Mouse (Mus musculus) thymus, postnatal 0 days (tissue): ENCODE measurements around the gene Nr1i3. TPM values are rescaled to one million over a fixed set of nuclear protein-coding genes. Genes with fewer than 3 reads are reported as not detected.

ENCODE experiments used
- DNase-seq: peaks from one replicate; pipeline ENCODE4 v3.0.0-alpha.2; 2015; ENCODE audit warnings: low spot score
- polyA plus RNA-seq: library from polyadenylated mRNA; unstranded; fragments of >200 nt; fragmentation: Nextera tagmentation; extraction: Ambion mirVana; gene quantifications from 2 replicates; pipeline ENCODE4 v1.2.1, GENCODE M21; 2015

Gene Nr1i3
- polyA plus RNA-seq, 1 experiment from 2014 or later: 0.17 TPM

DNA sequence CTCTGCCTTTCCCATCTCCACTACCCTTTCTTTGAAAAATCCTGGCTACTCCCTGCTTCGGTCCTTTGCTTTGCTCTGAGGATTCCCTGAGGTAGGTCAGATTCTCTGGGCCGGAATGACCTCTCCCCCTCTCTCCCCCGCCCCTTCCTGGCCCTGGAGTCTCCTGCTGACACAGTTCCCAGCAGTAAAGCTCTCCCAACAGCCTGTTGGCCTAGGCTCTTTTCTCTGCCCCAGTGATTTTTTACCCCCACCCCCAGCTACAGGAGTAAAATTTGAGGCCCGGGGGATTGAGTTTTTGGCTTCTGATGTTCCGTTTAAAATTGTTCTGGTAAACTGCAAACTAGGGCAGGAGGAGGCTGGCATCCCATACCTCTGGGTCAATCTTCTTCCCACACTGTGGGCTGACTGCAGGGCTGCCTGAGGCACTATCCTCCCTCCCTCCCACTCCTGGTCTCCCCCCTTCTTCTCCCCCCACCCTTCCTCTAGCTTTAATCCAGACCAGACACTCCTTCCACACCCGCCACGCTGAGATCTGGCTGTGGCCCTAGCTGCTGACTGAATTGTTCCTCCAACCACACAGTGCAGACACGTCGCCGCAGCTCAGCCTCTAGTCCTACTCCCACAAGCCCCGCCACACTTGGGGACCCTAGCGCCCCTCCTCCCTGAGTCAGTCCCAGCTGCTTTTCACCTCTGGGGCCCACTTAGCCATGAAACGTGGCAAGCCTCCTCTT, 38.0 kb downstream of the Nr1i3 start:
- DNase-seq: no peak

DNA sequence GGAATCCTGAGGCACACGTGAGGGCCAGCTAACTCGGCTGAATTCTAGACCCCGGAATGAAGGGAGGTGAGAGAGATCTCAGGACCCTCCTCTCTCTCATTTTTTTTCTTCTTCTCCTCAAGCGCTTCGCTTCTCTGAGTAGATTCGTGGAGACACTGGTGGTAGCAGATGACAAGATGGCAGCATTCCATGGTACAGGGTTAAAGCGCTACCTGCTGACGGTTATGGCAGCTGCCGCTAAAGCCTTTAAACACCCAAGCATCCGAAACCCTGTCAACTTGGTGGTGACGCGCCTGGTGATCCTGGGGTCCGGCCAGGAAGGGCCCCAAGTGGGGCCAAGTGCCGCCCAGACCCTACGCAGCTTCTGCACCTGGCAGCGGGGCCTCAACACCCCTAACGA, 38.6 kb downstream of the Nr1i3 start:
- no peak for DNase-seq

DNA sequence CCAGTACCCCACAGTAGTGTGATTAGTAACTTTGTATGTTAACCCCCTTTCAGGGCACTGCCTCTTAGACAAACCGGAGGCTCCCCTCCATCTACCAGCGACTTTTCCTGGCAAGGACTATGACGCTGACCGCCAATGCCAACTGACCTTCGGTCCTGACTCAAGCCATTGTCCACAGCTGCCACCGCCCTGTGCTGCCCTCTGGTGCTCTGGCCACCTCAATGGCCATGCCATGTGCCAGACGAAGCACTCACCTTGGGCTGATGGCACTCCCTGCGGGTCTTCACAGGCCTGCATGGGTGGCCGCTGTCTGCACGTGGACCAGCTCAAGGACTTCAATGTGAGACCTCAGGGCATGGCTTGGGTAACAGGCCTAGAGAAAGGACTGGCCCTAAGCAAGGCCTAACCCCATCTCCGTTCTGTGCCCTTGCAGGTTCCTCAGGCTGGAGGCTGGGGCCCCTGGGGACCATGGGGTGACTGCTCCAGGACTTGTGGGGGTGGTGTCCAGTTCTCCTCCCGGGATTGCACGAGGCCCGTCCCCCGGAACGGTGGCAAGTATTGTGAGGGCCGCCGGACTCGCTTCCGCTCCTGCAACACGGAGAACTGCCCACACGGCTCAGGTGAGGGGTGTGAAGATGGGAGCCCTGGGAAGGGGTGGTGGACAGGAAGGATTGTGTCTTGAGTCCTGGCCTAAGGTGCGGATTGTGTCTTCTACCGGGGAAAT, 42.5 kb downstream of the Nr1i3 start:
- no peak for DNase-seq

DNA sequence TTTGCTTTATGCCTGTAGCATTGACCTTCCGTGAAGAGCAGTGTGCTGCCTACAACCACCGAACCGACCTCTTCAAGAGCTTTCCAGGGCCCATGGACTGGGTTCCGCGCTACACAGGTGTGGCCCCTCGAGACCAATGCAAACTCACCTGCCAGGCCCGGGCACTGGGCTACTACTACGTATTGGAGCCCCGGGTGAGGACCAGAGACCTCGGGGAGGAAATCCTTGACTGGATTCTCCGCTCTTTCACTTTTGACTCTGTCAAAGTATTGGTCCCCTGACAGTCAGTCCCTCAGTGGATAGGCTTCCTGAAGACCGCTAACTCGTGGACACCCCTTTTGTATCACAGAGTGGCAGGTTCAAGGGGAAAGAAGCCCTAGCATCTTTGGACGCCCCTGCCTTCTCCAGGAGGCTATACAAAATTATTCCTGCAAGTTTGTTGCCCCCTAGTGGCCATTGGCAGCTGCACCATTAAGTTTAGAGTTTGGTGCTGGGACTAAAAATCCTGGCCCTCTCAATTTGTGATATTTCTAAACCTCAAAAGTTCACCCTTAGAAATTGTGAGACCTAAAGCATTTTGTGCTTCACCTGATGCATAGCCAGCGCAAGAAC, 43.3 kb downstream of the Nr1i3 start:
- DNase-seq: peak; percentile 76

- DNase-seq: no peak
These were observed 44.0 kb downstream of the Nr1i3 start for GRCm38 (mm10) chr1:171257781-171258180.

DNA sequence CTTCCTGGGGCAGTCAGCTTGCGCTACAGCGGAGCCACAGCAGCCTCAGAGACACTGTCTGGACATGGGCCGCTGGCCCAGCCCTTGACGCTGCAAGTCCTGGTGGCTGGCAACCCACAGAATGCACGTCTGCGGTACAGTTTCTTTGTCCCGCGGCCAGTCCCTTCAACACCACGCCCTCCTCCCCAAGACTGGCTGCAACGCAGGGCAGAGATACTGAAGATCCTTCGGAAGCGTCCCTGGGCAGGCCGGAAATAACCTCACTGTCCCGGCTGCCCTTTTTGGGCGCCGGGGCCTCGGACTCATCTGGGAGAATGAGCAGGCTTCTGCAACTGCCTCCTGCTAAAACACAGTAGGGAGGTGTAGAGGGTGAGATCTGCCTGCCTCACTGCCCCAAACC, 45.2 kb downstream of the Nr1i3 start:
- DNase-seq: no peak

DNA sequence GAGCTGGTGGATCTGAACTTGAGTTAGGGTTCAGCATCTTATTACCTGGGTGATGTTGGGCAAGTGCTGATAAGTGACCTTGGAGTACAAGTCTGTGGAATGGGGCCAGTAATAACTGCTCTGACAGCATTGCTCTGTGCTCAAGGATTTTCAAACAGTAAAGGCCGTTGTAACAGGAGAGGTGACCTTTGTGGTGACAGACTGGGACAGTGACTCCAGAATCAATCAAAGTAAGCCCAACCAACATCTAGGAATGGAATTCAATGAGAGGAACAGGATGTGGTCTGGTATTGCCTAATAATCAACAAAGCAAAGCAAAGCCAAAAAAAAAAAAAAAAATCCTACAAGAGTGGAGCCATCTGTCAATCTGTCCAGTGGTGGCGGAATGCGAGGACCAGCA, 46.5 kb downstream of the Nr1i3 start:
- DNase-seq: no peak

DNA sequence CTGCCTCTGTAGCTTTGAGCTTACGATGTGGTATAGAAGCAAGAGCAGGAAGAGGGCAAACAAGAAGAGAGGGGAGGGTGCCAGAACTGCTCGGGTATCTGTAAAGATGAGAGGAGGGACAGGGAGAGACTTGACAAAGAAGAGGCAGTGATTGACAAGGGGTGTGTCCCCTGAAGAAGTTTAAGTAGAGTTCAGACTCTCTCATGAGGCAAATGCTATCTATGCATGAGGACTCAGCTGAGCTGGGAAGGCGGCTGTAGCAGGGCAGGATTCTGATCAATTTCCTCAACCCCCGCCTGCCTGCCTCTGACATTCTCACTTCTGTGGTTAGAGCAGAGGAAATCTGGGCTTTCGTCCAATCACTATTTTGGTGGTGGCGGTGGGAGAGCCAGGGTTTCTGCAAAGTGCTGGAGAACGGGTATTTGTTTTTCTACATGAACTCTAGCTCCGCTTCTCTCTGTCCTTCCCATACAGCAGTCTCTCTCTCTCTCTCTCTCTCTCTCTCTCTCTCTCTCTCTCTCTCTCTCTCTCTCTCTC, 48.9 kb downstream of the Nr1i3 start:
- DNase-seq: no peak

- no peak for DNase-seq
These were observed 49.4 kb downstream of the Nr1i3 start for GRCm38 (mm10) chr1:171263185-171263611.

- no peak for DNase-seq
These were observed 50.1 kb downstream of the Nr1i3 start for GRCm38 (mm10) chr1:171263666-171264461.

DNA sequence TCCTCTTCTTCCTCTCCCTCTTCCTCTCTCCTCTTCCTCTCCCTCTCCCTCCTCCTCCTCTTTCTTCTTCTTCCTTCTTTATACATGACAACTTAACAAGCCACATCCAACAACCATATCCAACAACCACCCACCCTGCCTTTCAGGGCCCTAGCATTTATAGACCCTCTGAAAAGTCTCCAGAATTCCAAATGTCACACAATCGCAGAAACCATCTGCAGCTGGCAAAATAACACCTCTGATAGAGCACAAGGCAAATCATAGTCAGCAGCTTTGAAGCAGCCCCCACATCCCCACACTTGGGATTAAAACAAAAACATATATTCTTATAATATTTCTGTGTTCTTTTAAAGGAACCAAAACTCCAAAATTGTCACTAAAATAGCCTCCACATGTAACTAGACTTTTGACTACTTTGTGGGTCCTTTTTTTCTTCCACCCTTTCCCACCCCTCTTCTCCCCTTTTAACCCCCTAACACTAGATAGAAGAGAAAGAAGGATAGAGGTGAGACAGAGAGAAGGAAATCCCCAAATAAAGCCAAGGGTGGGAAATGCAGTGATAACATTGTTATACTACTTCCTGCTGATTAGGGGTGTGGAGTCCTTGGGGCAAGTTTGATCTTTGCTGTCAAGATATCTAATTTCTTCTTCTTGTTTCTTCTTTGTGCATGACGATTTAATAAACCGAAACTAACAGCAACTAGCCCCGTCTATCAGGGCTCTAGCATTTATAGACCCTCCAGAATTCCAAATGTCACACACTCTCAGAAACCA, 52.4 kb downstream of the Nr1i3 start:
- DNase-seq: no peak

GRCm38 (mm10) chr1:171268341-171268740, 54.6 kb downstream of the Nr1i3 start:
- DNase-seq: no peak

GRCm38 (mm10) chr1:171269848-171270572, 56.2 kb downstream of the Nr1i3 start, which contains the start of gene B4galt3:
TSS of gene B4galt3 (plus strand) at chr1:171270328.
- DNase-seq: peak; percentile 95

Other genes starting within 250 kb of the Nr1i3 start
- gene Fcgr2b, start 237.4 kb upstream of the Nr1i3 start, polyA plus RNA-seq: 14.4 and 15.2 TPM in 2 replicates
- gene Fcgr4, start 195.1 kb upstream of the Nr1i3 start, polyA plus RNA-seq: 1.4 and 1.6 TPM in 2 replicates
- 18.0 and 21.4 TPM in 2 replicates for gene Fcgr3, start 149.0 kb upstream of the Nr1i3 start, polyA plus RNA-seq
- gene Cfap126, start 100.1 kb upstream of the Nr1i3 start, polyA plus RNA-seq: 2.3 and 2.7 TPM in 2 replicates
- gene Sdhc, start 63.4 kb upstream of the Nr1i3 start, polyA plus RNA-seq: 158 and 201 TPM in 2 replicates
- 0.18 and 0.37 TPM in 2 replicates for gene Mpz, start 63.3 kb upstream of the Nr1i3 start, polyA plus RNA-seq
- 2.3 and 2.7 TPM in 2 replicates for gene Pcp4l1, start 17.7 kb upstream of the Nr1i3 start, polyA plus RNA-seq
- 23.7 and 25.8 TPM in 2 replicates for gene Tomm40l, start 8.5 kb downstream of the Nr1i3 start, polyA plus RNA-seq
- gene Apoa2, start 11.1 kb downstream of the Nr1i3 start, polyA plus RNA-seq: 4.0 and 5.1 TPM in 2 replicates
- 93.8 and 97.1 TPM in 2 replicates for gene Fcer1g, start 20.4 kb downstream of the Nr1i3 start, polyA plus RNA-seq
- gene Adamts4, start 36.5 kb downstream of the Nr1i3 start, polyA plus RNA-seq: 0.68 and 0.86 TPM in 2 replicates
- gene Ndufs2, start 37.4 kb downstream of the Nr1i3 start, polyA plus RNA-seq: 215 and 218 TPM in 2 replicates
- gene B4galt3, start 56.4 kb downstream of the Nr1i3 start, polyA plus RNA-seq: 43.9 and 50.6 TPM in 2 replicates
- 34.2 and 34.3 TPM in 2 replicates for gene Ppox, start 67.2 kb downstream of the Nr1i3 start, polyA plus RNA-seq
- gene Usp21, start 74.0 kb downstream of the Nr1i3 start, polyA plus RNA-seq: 39.5 and 42.7 TPM in 2 replicates
- 109 and 111 TPM in 2 replicates for gene Ufc1, start 81.1 kb downstream of the Nr1i3 start, polyA plus RNA-seq
- 44.2 and 47.8 TPM in 2 replicates for gene Dedd, start 115.2 kb downstream of the Nr1i3 start, polyA plus RNA-seq
- gene Nit1, start 131.7 kb downstream of the Nr1i3 start, polyA plus RNA-seq: 39.0 and 44.0 TPM in 2 replicates
- gene Pfdn2, start 131.7 kb downstream of the Nr1i3 start, polyA plus RNA-seq: 87.5 and 92.2 TPM in 2 replicates
- gene Klhdc9, start 146.8 kb downstream of the Nr1i3 start, polyA plus RNA-seq: 0.76 and 1.4 TPM in 2 replicates
- gene Nectin4, start 156.1 kb downstream of the Nr1i3 start, polyA plus RNA-seq: 0.91 and 1.1 TPM in 2 replicates
- 64.2 and 73.2 TPM in 2 replicates for gene Arhgap30, start 175.0 kb downstream of the Nr1i3 start, polyA plus RNA-seq
- 80.7 and 90.6 TPM in 2 replicates for gene Usf1, start 197.3 kb downstream of the Nr1i3 start, polyA plus RNA-seq
- gene Tstd1, start 204.9 kb downstream of the Nr1i3 start, polyA plus RNA-seq: 4.7 and 4.8 TPM in 2 replicates
- gene F11r, start 223.6 kb downstream of the Nr1i3 start, polyA plus RNA-seq: 15.4 and 22.7 TPM in 2 replicates